Mouse (Mus musculus) cerebellum, adult 2 months (tissue): ENCODE measurements around the gene Wdr95.

ENCODE experiments used
- CTCF ChIP-seq: fragments of 200-500 bp; IDR thresholded peaks from 2 replicates; pipeline ENCODE4 v1.5.1; 2011; ENCODE audit warnings: low read depth, mild to moderate bottlenecking, control low read depth, low read length, moderate library complexity, borderline replicate concordance; ENCODE audit not compliant: insufficient read depth
- POLR2A ChIP-seq: fragments of 200-500 bp; IDR thresholded peaks from 2 replicates; pipeline ENCODE4 v1.6.1; 2011; ENCODE audit warnings: low read length, control low read depth, borderline replicate concordance; ENCODE audit not compliant: insufficient read depth

DNA sequence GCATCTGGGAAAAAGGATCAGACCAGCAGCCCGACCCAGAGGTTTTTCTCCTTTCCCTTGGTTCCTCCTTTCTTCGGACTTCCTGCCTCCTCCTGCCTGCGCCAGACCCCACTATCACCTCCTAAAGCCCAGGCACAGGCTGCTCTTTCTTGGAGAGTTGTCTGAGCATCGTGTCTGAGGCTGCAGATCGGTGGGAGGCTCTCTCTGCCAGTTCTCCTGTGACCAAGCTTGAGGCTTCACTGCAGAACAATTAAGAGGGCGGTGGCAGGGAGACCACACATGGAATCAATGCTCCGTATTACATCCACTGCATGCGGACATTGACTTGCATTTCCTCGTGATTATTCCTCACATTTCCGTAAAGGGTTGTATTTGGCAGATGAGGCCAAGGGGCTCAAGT, 49.0 kb downstream of the Wdr95 start:
- TF ChIP-seq POLR2A (no peak), CTCF (no peak)
